Mouse (Mus musculus): Measurements from ENCODE around the gene Myef2.
"Not testable (repeated sequence)": the region's sequence is repeated elsewhere in the genome, so short reads cannot be mapped to it uniquely, and the experiment has no call there.

Gene Myef2

DNA sequence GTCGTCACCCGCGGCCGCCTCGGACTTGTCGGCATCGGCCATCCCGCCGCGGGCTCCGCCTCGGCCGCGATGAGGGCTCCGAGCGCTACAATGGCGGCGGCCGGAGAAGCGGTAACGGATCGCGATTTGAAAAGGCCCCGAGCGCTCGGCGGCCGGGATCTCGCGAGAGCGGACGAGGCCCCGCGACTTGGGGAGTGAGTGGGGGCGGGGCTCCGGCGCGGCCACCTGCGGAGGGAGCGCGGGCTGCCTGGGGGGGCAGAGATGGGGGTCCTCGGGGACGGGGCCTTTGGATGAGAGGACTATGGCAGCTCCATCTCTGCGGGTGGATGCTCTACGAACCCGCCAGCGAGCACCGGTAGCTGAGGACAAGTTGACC is at the start of gene Myef2:
Gene Myef2 (minus strand): TSS at position 185 of the 376 bp plus-strand sequence.
- in situ Hi-C loops (cut with MseI, MboI), result no loop called here

DNA sequence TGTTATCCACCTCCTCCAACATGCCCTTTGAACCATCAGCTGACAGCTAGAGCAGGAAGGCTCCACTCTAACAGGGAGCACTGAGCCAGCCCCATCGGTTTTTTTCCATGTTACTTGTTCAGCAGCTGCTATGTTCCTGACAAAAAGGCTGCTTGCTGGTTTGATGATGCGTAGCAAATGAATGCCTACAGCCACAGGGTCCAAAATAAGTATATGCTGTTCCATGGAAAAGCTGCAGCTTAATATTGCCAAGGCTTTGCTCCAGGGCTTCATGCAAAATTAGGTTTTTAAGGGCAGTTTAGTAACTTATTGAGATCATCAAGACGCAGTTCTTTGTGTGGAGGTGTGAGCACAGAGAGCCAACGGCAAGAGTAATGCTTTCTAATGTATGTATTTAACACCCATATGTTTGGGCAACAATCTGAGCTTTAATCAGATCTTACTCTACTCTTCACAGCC is 38.6 kb upstream of the Myef2 start:
- in situ Hi-C loops (cut with MseI, MboI), result no loop called here

DNA sequence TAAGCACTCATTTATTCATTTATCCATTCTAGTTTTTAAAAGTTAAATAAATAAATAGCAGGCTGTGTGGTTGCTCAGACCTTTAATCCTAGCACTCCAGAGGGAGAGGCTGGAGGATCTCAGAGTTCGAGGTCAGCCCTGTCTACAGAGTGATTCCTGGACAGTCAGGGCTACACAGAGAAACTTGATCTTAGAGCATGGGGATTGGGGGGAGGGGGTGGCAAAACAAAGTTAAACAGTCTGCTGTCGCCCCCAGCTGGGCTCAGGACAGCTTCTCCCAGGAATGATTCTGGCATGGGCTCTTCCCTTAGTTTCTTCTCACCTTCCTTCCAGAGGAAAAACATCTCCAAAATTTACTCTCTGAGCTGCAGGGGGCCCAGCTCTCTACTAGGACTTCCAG is 32.0 kb upstream of the Myef2 start:
- in situ Hi-C loops (cut with MseI, MboI), result no loop called here

DNA sequence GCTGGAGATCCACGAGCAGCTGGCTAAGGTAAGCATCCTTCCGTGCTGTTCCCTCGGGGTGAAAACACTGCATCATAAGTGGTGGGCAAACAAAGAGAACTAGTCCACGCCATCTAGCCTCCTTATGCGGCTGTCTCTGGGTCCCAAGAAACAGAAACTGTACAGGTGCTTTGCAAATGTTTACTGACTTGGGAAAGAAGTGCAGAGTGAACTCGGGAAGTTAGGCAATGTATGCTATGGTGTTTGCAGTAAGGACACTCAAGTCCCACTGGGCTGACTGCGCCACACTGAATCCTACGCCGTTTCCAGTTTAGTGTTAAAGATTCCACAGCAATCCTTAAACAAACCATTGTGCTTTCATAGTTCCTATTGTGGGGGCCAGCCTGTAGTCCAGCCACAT is 30.8 kb upstream of the Myef2 start:
- in situ Hi-C loops (cut with MseI, MboI), result no loop called here

DNA sequence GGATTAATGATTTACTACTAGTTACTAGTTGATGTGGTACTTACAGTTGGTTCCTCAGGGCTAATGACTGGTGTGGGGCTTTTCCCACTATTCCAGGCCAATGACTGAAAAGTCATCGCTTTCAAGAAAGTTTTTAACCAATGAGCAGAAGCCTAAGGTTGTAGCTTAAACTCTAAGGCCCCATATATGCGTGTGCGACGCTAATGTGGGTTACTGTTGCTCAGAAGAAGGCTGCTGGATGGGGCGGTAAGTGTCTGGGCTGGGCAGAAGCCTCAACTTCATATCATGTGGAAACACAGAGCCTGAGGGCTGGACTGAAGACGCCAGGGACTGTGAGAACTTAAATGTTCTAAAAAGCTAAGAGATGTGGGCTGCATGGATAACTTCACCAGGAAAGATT is 28.9 kb upstream of the Myef2 start, which contains the start of gene Slc12a1:
Gene Slc12a1 (plus strand): TSS at position 118 of the 400 bp plus-strand sequence.
- in situ Hi-C loops (cut with MseI, MboI), result no loop called here

DNA sequence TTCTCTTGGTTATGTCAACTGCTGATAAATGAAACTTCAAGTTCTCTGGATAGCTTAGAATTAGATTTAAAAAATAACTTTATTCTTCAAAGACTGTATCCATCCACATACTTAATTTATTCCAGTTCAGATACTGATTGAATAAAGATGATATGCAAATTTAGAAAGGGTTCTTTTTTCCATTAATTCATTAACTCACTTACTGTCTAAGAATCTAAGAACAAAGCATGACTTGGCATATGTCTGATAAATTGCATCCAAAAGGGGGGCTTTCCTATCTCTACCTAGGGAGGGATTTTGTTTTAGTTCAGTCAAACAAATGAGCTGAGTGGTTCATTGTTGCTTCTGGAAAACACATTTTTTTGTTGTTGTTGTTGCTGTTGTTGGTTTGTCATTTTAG is 18.9 kb upstream of the Myef2 start:
- in situ Hi-C loops (cut with MseI, MboI), result no loop called here

DNA sequence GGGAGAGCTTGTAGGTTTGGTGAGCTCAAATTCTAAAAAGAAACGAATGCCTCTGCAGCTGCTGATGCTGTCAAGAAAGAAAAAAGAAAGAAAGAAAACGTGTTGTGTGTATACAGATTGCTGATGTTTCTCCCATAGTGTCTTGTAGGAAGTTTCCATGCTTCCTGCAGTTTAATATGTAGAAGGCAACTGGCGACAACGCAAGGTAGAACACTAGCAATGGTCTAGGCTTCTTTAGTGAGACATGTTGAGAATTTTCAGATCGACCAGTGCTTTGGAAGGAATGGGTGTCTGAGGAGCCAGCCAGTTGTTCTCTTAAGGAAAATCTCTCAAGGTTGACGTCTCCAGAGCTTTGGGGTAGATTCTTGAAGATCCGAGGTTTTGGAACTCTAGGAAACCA is 13.4 kb upstream of the Myef2 start:
- in situ Hi-C loops (cut with MseI, MboI), result no loop called here

DNA sequence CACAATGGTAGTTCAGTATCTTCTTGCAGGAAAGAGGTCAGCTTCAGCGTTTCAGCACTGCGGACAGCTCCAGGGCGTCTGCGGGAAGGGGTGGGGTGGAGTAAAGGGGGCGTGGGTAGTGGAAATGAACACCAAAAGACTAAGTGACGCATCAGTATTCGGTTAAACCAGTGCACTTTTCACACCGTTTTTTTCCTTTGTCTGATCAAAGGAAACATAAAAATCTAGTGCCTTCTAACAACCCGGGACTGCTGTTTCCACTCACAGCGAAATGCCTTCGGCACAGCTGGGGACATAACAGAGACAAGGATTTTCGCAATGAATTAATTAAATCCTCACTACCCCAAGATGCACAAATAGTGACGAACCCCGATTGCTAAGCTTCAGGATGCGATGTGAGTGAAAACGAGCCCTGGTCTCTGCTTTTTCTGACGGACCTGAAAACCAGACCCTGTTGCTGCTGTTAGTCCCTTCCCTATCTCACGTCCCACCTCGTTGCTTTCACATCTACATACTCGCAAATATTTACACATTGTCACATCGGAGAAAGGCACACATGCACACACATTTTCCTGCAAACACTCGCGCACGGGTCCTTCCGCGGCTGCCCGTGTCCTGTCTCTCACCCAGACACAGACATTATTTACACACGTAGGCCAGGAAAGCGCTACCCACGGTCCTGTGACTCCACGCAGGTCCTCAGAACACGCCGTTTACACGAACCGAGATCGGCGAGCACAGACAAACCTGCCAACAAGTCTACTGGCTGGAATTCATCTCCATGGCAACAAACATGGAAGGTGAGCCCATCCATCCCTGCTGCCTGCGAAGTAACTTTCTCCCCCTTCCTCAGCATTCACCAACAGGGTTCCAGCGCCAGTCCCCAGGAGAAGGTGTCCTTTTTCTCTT is 12.7 kb upstream of the Myef2 start, which contains the start of gene Ctxn2:
Gene Ctxn2 (plus strand): TSS at position 790 of the 909 bp plus-strand sequence.
- in situ Hi-C loops (cut with MseI, MboI), result no loop called here

DNA sequence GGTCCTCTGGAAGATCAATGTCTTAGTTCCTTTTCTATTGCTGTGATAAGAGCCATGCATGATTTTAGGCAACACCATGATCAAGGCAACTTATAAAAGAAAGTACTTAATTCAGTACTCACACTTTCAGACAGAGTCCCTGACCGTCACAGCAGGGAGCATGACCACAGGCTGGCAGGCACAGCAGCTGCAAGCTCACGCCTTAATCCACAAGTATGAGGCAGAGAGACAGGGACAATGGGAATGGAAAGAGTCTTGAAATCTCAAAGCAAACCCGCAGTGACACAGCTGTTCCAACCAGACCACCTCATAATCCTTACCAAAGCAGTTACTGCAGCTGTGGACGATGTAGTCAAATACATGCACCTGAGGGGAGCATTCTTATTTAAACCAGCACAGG is 10.7 kb upstream of the Myef2 start:
- in situ Hi-C loops (cut with MseI, MboI), result no loop called here

DNA sequence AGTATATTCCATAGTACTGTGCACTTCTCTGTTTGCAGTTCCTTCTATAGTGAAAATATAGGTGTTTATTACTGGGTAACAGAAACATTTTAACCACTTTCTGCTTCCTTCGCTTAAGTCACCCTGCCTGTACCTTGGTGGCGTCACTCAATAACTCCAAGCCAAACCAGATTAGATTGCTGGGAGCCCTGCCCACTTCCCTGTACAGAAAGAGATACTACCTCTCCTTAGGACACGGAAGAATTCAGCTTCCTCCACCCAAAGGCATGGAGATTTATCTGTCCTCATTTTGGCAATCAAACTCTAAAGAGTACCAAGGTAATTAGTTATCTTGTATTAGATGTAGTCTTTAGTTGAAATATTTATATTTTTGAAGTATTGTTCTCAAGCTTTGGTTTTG is 3.3 kb upstream of the Myef2 start:
- in situ Hi-C loops (cut with MseI, MboI), result no loop called here

DNA sequence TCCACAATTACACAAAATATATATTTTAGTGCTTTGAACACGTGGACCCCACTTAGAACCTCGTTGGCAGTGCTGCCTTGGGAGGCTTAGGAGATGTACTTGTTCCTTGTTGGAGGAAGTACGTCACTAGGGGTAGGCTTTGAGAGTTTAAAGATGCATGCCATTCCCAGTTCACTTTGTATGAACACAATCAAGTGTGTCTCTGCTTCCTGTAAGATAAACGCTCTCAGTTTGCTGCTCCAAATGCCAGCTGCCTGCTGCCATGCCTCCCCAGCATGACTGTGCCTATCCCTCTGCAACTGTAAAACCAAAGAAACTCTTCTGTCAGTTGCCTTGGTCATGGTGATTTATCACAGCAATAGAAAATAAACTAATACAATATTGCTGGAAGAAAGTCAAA is 2.4 kb upstream of the Myef2 start:
- in situ Hi-C loops (cut with MseI, MboI), result no loop called here

DNA sequence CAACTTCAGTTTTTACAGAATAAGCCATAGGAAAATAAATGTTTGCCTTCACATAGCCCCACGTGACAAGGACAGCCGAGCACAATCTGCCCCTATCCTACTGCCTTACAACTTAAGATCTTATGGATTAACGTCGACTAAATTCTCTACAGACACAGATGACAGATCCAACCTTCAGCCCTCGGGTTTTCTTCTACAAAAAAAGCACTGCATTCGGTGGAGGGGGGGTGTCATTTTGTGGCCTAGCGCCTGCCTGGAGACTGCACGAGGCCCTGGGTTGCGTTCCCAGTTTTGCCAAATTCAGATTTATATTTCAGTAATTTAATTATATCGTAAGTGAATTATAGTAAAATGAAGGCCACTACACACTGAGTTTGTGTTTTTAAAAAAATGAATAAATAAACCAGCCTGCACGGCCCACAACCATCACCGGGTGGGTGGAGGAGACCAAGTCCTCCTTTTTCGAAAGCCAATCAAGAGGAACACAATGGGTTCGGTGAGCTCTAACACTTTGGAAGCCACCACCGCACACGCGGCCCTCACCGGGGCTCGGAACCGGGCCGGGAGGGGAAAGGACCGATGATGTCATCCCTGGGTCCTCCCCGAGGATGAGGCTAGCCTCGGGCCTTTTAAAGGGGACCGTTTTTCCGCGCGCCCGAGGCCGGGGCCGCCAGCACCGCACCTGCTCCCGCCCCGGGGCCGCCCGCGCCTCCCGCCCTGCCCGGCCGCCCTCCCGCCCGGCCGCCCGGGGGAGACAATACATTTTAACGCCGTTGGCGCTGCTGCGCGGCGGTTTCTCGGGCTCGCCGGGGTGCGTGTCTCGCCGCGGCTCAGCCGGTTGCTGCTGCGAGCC is 611 bp downstream of the Myef2 start:
- in situ Hi-C loops (cut with MseI, MboI), result no loop called here

DNA sequence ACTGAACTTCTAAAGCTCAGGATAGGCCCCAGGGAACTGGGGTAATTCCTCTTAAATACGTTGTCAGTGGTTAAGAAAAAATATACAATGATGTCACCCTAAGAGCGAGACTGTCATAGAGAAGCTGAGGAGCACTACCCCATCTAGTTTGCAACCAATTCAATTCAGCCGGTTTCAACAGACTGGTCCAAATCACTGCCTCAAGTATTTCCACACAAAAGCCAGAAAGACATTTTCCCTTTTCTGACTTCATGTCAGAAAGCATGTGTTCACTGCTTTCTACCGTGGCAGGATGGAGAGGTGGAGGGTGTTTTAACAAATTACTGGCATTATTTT is 1.2 kb downstream of the Myef2 start:
- in situ Hi-C loops (cut with MseI, MboI), result no loop called here

DNA sequence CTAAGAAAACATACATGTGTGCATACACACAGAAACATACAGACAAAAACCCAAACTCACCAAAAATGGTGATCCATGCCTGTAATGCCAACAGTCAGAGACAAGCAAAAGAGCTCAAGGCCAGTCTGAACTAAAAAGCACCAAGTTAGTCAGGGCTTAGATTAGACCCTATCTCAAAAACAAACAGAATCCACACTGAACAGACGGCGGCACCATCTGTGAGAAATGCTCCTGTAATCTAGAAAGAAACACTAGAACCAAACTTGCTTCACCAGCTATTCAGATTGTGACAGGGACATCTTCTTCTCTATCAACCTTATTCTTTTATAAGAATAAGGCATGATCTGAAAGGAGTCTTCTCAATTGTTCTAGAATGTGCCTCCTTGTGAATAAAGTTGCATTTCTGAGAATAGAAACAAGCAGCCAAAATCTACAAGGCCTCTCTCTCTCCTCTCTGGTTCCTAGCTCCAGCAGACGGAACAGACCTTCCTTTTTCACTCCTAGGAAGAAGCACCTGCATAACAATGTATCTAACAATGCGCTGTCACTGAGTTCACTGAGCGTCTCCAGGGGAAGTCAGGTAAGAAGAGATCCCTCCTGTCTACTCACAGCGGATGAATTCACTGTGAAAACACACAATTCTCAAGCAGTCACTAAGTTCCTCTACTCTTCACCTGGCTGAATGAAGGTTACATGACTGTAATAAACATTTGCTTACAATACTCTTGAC is 3.9 kb downstream of the Myef2 start:
- in situ Hi-C loops (cut with MseI, MboI), result no loop called here

DNA sequence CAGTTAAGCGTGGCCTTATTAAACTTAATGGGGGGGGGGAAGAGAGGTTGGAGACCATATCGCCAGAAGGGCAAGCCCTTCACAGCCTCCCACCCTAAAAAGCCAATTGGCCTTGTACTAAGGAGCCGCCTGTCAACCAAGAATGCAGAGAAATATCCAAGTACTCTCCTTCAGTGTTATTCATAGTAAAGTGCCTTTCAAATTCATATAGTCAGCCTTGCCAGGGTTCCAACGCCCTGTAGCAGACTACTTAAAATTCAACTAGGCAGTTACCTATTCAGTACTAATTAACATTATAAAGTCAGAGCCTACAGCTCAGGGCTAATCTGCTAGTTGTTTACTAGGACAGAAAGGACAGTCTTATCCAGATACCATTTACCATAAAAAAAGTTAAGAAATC is 16.9 kb downstream of the Myef2 start:
- in situ Hi-C loops (cut with MseI, MboI), result not testable (repeated sequence)

DNA sequence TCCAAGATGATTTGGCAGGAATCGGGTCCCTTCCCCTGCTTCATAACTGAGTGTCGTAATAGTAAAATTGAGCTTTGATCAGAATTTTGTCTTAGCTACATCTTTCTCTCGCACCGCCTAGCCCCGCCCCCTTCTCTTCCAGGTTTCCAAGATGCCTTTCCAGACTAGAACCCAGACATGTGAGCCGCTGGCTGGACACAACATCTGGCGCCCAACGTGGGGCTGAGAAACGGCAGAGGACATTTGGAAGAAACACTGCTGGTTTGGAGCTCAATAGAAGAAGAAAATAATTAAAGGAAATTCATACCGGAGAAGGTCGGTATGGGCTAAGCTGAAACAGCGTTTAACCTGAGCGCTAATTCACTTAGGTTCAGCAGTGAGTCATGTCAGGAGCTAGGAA is 19.0 kb downstream of the Myef2 start:
- in situ Hi-C loops (cut with MseI, MboI), result not testable (repeated sequence)

DNA sequence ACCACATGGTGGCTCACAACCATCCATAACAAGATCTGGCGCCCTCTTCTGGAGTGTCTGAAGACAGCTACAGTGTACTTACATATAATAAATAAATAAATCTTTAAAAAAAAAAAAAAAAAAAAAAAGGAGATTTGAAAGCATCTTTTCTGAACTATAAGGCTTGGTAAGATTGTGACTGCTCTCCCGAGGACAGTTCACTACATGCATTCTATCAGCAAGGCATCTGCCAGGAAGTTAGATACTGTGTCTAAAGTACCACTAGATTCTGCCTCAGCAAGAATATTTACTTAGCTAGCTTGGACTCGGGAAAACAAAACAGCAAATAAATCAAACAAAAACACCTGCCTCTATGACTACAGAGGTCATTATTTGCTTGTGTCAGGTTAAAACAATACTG is 31.3 kb downstream of the Myef2 start:
- in situ Hi-C loops (cut with MseI, MboI), result not testable (repeated sequence)

DNA sequence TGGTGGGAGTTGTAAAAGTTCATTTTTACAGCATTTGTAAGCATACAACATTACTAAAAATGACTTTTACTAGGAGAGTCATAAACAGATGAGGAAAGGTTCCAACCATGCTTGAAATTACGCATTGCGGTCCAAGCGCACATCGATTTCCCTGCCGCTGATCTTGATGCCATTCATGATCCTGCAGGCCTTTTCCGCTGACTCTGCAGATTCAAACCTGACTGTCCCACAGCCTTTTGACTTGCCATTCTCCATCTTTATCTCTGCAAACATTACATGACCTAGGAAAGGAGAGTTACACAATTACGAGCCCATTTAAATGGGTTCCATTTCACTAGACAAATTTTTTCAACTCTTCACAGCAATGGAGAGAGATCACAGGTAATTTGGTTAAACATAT is 34.7 kb downstream of the Myef2 start:
- in situ Hi-C loops (cut with MseI, MboI), result no loop called here

DNA sequence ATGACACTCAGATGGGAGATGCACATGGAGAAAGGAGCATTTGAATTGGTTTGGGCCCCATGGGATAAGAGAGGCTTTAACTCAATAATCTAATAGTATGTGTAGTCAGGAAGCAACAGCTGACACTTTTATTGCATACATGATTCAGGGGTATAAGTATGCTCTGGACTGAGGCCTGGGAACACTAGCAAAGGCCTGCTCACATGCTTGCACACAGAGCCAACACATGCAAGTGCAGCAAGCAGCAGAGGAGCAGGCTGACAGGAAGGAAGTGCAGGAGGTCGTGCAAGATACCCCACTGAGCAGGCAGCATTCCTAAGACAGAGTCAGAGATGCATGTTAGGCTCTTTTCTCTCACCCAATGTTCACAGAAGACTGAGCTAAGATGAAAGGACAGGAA is 39.6 kb downstream of the Myef2 start:
- in situ Hi-C loops (cut with MseI, MboI), result no loop called here

DNA sequence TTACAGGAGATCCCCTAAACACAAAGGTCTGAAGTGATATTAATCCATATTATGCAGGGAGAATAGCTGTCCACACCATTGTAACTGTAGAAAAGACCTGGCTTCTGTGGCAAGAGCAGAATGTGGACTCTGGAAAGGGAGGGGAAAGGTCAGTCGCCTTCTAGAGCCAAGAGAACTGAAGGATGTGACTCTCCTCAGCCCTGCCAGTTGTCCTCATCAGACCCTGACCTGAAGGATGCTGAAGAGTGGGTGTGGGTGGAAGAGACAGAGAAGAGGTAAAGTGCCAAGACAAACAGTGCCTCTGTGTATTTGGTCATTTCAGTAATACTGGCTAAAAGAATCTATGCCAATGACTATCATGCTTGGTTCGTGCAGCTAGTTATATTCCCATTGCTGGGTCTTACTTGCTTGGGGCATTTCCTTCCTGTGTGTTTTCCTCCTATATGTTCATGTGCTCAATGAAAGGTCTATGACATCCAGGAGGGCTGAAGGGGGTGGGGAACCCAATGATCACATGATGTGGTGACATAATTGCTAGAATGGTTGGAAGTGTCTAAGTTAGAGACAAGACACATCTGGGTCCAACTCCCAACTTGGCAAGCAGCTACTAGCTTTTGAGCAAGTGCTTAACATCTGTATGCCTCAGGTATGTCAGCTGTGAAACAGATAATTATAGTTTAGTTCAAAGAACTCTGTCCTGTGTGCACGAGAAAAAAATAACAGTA is 50.2 kb downstream of the Myef2 start:
- in situ Hi-C loops (cut with MseI, MboI), result no loop called here

DNA sequence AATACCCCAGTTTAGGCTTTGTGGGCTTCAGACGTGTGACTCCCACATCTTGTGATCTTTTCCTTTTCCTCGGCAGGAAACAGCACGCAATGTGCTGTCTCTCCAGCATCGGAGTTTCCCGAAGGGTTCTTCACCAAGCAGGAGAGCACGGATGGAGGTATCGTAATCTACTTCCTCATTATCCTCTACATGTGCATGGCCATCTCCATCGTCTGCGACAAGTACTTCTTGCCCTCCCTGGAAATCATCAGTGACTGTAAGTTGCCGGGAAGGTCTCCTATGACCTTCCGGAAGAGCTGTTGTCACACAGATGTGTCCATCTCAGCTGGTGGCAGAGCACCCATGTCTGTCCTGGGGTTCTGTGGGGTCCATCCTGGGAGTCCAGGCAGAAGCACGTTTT is 54.8 kb downstream of the Myef2 start:
- in situ Hi-C loops (cut with MseI, MboI), result no loop called here

Measured in mouse trophoblast stem cell (cell line).